Comparison of ENCODE assay signal across 7 mouse cellular contexts in the genomic region with DNA sequence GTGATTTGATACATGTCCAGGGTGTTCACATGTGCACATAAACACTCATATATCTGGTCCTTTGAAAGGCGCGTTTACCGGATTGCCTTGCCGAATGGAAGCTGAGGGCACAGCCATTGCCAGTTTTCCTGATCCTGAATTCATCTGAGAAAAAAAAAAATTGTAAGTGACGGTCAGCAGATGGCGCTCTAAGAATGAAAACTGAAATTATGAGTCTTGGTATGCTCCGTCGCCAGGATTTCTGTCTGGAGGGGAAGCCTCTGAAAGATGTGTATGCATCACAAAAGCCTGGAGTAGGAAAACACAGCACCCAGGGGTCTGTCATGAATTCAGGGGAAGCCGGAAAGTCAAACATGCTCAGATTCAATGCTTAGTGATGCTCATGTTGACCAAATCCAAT.
A peak's percentile ranks its signal among the peaks of the same experiment; 100 is the strongest.
DNase-seq lines count a peak whose midpoint lies in the region; TF ChIP-seq lines count a peak whose summit lies in the region.

No protein-coding gene starts in this region.

- no peak overlapping the region for H3K27ac ChIP-seq in bone marrow, adult 2 months (ENCODE audit: control insufficient read depth, insufficient read depth, low read depth, low read length, poor library complexity)
- no peak overlapping the region for H3K27ac ChIP-seq in cortical plate, adult 2 months (ENCODE audit: insufficient read depth, low read length)

- no peaks in the 10 kb centered on the region for H3K27me3 ChIP-seq in splenic B cell, adult 2 months (ENCODE audit: control insufficient read depth, insufficient read depth, low read length, poor library complexity, severe bottlenecking)

- WGBS in lung, adult 2 months: 12% methylated on average over 9 of the region's 9 CpGs
- WGBS in bone marrow, adult 2 months: 9% methylated on average over 9 of the region's 9 CpGs

- no peak for DNase-seq in lung, adult 2 months
- DNase-seq in lung, adult 18-20 months: no peak
- DNase-seq in kidney, postnatal 10 days: peak; percentile 54
- peak; percentile 35 for DNase-seq in lung, postnatal 36 days
- peak; percentile 71 for DNase-seq in splenic B cell, adult 2 months (ENCODE audit: low read depth, low spot score)

- no peaks in the 10 kb centered on the region for H3K36me3 ChIP-seq in splenic B cell, adult 2 months (ENCODE audit: control insufficient read depth, insufficient read depth, low read length, poor library complexity, severe bottlenecking)

- H3K4me1 ChIP-seq in lung, adult 2 months (ENCODE audit: control insufficient read depth, insufficient read depth, low read length): no peaks in the 10 kb centered on the region
- H3K4me1 ChIP-seq in bone marrow, adult 2 months (ENCODE audit: control insufficient read depth, insufficient read depth, low read length): peaks cover 1% of the 10 kb centered on the region; the same call in 1 of the 2 replicates
- no peaks in the 10 kb centered on the region for H3K4me1 ChIP-seq in cortical plate, adult 2 months (ENCODE audit: control insufficient read depth, insufficient read depth, low read length)

- H3K4me3 ChIP-seq in lung, adult 2 months (replicated peaks; ENCODE audit: extremely low read depth, low read depth, low read length): no peak overlapping the region
- H3K4me3 ChIP-seq in bone marrow, adult 2 months (replicated peaks; ENCODE audit: control insufficient read depth, low read depth, low read length): no peak overlapping the region
- H3K4me3 ChIP-seq in cortical plate, adult 2 months (ENCODE audit: insufficient read depth, low read length): no peak overlapping the region

- 0 out of 2 replicates have a peak, but pooled peaks have one; percentile 16 for TF ChIP-seq CTCF in lung, adult 2 months (IDR thresholded peaks at IDR 0.05; ENCODE audit: insufficient read depth, low read length)
- peak; percentile 17; the same call in 1 of the 2 replicates for TF ChIP-seq CTCF in bone marrow, adult 2 months (IDR thresholded peaks at IDR 0.05; ENCODE audit: control insufficient read depth, insufficient read depth, low read length)
- TF ChIP-seq CTCF in cortical plate, adult 2 months (IDR thresholded peaks at IDR 0.05; ENCODE audit: extremely low read depth, insufficient read depth, low read length): peak; percentile 63

- TF ChIP-seq POLR2A in lung, adult 2 months (IDR thresholded peaks at IDR 0.05; ENCODE audit: borderline replicate concordance, extremely low read depth, low read depth, low read length): no peak
- no peak for TF ChIP-seq POLR2A in bone marrow, adult 2 months (IDR thresholded peaks at IDR 0.05; ENCODE audit: borderline replicate concordance, control insufficient read depth, low read depth, low read length)
- no peak for TF ChIP-seq POLR2A in cortical plate, adult 2 months (IDR thresholded peaks at IDR 0.05; ENCODE audit: extremely low read depth, insufficient read depth, low read length)

Comparison
In these comparisons a context has a peak if more than half of its experiments do, and no peak if none do; other contexts are left out.
1. DNase-seq: peak in kidney, postnatal 10 days (single experiment), lung, postnatal 36 days (single experiment) and splenic B cell, adult 2 months (single experiment); none in lung, adult 2 months (single experiment) and lung, adult 18-20 months (0 of 2).
2. Peak in every context shown above with its lines, with median percentiles within 50 percentile points of each other: CTCF ChIP-seq.